Mouse (Mus musculus) Patski (cell line): ENCODE data around the gene Tm4sf19. TPM values are rescaled to one million over a fixed set of nuclear protein-coding genes. Genes with fewer than 3 reads are reported as not detected.
A peak's percentile ranks its signal among the peaks of the same experiment; 100 is the strongest.
"Not testable (repeated sequence)": the region's sequence is repeated elsewhere in the genome, so short reads cannot be mapped to it uniquely, and the experiment has no call there.

Experiments
- ATAC-seq: fragments of 100-300 bp; one replicate; pipeline ENCODE4 v1.8.0; 2021
- CTCF ChIA-PET: fragments of 350-600 bp; sonication (Branson Sonifier 250); formaldehyde crosslinking; loops from one replicate; lab custom pipeline; 2022; ENCODE audit warnings: inconsistent platforms; lab: Charles Lee
- POLR2A ChIA-PET: fragments of 350-600 bp; sonication (Branson Sonifier 250); formaldehyde crosslinking; loops from one replicate; lab custom pipeline; 2022; ENCODE audit warnings: antibody characterized with exemption, inconsistent platforms; lab: Charles Lee
- DNase-seq: peaks from one replicate; pipeline ENCODE4 v3.0.0-alpha.2; 2011; ENCODE audit warnings: low read depth, low spot score
- H3K27me3 ChIP-seq: fragments of 371-371 bp; one replicate; pipeline ENCODE4 v1.5.1; 2021
- CTCF ChIP-seq: fragments of 100-300 bp; IDR thresholded peaks from one replicate; pipeline ENCODE4 v1.5.1; 2021
- in situ Hi-C: fragments of 300-500 bp; cut with MboI; formaldehyde crosslinking; loops from 3 replicates; pipeline ENCODE4 v1.11.1; 2018; ENCODE audit warnings: low pct_unique_long_range_greater_than_20kb, mixed read lengths
- polyA plus RNA-seq: library from polyadenylated mRNA; unstranded; gene quantifications from one replicate; pipeline ENCODE4 v1.2.3, GENCODE M21; 2021

The Tm4sf19 gene
- polyA plus RNA-seq, 1 experiment from 2014 or later, result not detected

DNA sequence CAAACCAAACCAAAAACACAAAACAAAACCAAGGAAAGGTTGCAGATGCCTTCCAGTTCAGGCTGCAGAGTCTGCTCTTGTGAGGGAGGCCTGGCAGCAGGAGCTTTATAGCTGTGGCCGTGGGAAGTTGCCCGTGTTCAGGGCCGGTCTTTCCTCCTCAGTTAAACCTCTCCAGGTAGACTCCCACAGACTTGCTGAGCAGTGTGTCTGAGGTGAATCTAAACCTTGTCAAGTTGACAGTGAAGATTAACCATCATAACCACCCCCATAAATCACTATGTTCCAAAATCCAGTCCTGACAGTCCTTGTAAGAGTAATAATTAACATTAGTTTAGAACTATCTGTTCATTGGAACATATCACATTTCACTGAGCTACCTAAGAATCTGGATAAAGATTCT, 27.2 kb downstream of the Tm4sf19 start:
- DNase-seq, result no peak
- ChIA-PET POLR2A (interaction anchor here (2.2 kb wide), 1 partner anchor 8 kb away, joined by 6 read pairs; the partner anchor contains the start of gene Tctex1d2), CTCF (no interaction called here)
- in situ Hi-C loops, result no loop called here
- TF ChIP-seq CTCF, result no peak
- no peak for ATAC-seq
- no peaks in the 10 kb centered on the region for H3K27me3 ChIP-seq

DNA sequence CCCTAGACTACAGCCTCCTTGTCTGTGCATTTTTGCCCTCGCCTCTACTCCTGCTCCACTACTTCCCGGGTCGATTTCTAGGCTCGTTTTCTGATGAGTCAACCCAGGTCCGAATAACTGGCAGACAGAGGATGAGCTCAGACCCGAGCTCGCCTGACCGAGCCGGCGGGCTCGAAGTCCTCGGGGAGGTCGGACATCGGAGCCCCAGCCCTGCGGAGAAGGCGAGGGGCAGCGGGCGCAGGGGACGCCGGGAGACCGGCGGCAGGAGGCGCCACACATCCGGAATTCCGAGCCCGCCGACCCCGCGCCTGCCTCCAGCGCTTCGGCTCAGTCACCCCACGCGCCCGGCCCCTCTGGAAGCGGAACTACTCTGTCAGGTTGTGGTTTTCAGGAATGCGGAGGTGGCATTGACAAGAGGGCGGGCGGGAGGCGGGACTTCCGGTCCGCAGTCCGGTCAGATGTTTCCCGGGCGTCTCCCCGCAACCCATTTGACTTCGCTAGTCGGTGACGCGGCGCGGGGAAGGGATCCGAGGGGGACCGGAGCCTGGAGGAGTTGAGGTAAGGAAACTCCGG, 30.3 kb downstream of the Tm4sf19 start, which contains the start of gene Pcyt1a:
Gene Pcyt1a (plus strand): TSS at position 448 of the 573 bp plus-strand sequence.
- CTCF ChIA-PET, result interaction anchor here (1.3 kb wide), 1 partner anchor 10 kb away, joined by 4 read pairs; no protein-coding TSS in a partner anchor
- POLR2A ChIA-PET, result interaction anchor here (0.7 to 1.4 kb wide), 2 partner anchors 9 kb away, joined by 3 to 4 read pairs; no protein-coding TSS in a partner anchor
- in situ Hi-C loops, result no loop called here

DNA sequence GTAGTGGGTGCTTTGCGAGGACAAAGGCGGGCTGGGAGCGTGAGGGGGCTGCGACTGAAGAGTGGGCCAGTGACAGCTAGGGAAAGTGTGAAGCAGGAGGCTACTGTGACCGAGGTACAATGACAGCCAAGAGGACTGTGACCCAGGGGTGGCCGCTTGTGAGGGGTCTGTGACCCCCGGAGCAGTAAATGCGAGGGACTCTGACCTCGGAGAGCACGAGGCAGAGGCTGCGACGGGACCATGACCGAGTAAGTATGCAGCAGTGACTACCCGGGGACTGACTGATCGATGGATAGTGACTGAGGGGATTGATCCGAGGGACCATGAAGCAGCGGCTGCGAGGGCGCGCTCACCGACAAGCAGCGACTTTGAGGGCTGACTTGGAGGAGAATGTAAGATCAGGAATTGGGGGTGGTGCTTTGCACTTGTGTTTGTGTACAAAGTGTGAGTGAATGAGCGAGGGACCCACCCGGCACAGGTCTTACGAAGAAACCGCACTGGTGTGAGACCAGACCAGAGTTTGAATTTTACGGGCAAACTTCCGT, 30.8 kb downstream of the Tm4sf19 start:
- TF ChIP-seq CTCF, result no peak
- POLR2A ChIA-PET, result interaction anchor here (0.6 to 1.4 kb wide), 3 partner anchors 8 to 102 kb away, joined by 3 to 4 read pairs (median 3); no protein-coding TSS in a partner anchor
- ATAC-seq (no peak), DNase-seq (no peak)
- no peaks in the 10 kb centered on the region for H3K27me3 ChIP-seq
- in situ Hi-C loops, result no loop called here
- CTCF ChIA-PET, result no interaction called here

More for the DNA sequence above, 30.3 kb downstream of the Tm4sf19 start, which contains the start of gene Pcyt1a:
- TF ChIP-seq CTCF, result peak; percentile 36
- ATAC-seq, result peak; percentile 93
- DNase-seq, result peak; percentile 67
- no peaks in the 10 kb centered on the region for H3K27me3 ChIP-seq

DNA sequence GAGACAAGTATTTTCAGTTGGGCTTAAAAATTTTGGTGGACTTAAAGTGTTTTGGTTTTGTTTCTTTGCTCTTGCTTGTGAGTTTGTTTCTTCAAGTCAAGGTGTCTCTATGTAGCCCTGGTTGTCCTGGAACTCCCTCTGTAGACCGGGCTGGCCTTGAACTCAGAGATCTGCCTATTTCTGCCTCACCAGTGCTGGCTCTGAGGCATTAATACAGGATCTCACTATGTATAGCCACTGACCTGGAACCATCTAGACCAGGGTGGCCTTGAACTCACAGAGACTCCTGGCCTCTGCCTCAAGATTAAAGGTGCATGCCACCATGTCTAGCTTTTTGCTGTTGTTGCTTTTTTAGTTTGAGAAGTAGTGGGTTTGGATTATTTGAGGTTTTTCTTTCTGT, 31.6 kb downstream of the Tm4sf19 start:
- DNase-seq, result no peak
- POLR2A ChIA-PET, result interaction anchor here (0.6 kb wide), 1 partner anchor 102 kb away, joined by 3 read pairs; no protein-coding TSS in a partner anchor
- CTCF ChIA-PET, result interaction anchor here (0.8 kb wide), 1 partner anchor 22 kb away, joined by 3 read pairs; no protein-coding TSS in a partner anchor
- no peaks in the 10 kb centered on the region for H3K27me3 ChIP-seq
- no peak for ATAC-seq
- in situ Hi-C loops, result no loop called here
- no peak for TF ChIP-seq CTCF

DNA sequence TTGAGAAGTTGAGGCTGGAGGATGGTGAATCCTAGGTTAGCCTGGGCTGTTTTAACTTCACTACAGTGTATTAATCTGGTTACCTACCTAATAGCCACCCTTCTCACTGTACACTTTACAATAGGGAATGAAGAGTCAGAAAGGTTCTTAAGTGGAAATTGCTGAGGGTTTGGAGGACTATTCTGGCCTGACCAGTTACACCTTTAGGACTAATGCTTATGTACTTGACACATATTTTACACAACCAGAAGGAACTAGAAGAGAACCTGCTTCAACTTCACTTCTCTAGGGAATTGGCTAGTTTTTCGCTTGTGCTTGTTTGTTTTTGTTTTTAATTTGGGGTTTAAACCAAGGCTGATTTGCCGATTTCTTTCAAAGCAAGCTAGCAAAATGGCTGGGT, 32.8 kb downstream of the Tm4sf19 start:
- ATAC-seq (no peak), DNase-seq (no peak)
- TF ChIP-seq CTCF, result no peak
- H3K27me3 ChIP-seq, result no peaks in the 10 kb centered on the region
- in situ Hi-C loops, result no loop called here
- ChIA-PET POLR2A (no interaction called here), CTCF (no interaction called here)

DNA sequence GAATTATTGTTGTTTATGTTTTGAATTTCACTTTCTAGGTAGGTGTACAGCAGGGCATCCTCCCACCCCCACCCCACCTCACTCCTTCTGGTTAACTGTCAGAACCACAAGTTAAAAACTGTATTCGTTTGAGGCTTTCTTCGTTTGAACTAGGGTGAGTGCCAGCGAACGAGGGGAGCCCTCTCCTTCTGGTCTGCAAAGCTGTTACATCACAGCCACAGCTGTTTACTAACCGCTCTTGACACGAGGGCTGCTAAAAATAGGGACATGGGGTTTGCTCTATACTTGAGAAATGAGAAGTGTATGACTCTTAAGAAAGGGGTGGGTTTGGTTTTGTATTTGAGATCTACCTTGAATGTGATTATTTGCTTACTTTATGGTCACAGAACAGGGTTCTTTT, 33.8 kb downstream of the Tm4sf19 start:
- ChIA-PET POLR2A (no interaction called here), CTCF (no interaction called here)
- in situ Hi-C loops, result no loop called here

DNA sequence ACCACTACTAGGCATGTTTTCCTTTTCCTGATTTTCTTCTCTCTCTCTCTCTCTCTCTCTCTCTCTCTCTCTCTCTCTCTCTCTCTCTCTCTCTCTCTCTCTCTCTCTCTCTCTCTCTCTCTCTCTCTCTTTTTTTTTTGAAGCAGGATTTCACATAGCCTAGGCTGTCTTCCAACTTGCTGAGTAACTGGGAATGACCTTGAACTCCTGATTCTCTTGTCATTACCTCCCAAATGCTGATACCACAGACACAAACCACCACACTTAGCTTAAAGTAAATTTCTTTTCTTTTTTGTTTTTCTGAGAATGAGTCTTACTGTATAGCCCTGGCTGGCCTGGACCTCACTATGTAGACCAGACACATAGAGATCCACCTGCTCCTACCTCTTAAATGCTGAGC, 34.4 kb downstream of the Tm4sf19 start:
- ChIA-PET CTCF (no interaction called here), POLR2A (no interaction called here)
- no peak for DNase-seq
- no peak for ATAC-seq
- in situ Hi-C loops, result no loop called here
- H3K27me3 ChIP-seq, result no peaks in the 10 kb centered on the region
- no peak for TF ChIP-seq CTCF

More for the DNA sequence above, 33.8 kb downstream of the Tm4sf19 start:
- DNase-seq (no peak), ATAC-seq (no peak)
- no peak for TF ChIP-seq CTCF
- H3K27me3 ChIP-seq, result no peaks in the 10 kb centered on the region

DNA sequence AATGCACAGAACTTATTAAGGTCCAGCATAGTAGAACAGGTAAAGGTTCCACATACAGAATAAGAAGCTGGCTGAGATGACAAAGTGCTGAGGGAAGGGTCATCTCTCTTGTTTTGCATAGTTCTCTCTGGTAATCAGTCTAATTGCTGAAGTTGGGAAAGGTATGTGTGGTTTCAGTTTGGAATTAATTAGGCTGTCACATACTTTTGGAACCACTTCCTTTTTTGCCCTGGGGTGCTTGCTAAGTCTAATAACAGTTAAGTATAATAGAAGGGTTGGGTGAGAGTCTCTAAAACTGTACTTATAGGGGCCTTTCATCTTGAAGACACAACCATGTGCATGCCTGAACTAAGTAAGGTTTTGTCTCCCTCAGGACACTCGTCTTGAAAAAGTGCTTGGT, 36.4 kb downstream of the Tm4sf19 start:
- in situ Hi-C loops, result no loop called here
- DNase-seq (no peak), ATAC-seq (no peak)
- CTCF ChIA-PET, result no interaction called here
- POLR2A ChIA-PET, result no interaction called here
- TF ChIP-seq CTCF, result no peak
- H3K27me3 ChIP-seq, result no peaks in the 10 kb centered on the region

DNA sequence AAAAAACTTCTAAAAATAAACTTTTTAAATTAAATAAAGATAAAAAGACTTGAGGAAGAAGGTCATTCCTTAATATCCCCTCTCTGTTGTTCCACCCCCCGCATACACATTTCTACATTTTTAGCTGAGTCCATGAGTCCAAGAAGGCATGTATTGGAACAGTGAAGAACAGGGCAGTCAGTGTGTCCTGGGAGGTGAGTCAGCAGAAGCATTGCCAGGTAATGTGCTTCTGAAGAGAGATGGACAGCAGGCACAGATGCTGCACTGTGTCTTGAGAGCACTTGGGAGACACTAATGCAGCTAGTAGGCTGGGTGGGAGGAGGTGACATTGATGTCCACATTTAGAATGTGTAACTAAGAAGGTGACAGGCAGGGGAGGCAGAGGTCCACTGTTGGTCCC, 37.0 kb downstream of the Tm4sf19 start:
- ChIA-PET CTCF (no interaction called here), POLR2A (no interaction called here)
- ATAC-seq (no peak), DNase-seq (no peak)
- H3K27me3 ChIP-seq, result no peaks in the 10 kb centered on the region
- TF ChIP-seq CTCF, result no peak
- in situ Hi-C loops, result no loop called here

DNA sequence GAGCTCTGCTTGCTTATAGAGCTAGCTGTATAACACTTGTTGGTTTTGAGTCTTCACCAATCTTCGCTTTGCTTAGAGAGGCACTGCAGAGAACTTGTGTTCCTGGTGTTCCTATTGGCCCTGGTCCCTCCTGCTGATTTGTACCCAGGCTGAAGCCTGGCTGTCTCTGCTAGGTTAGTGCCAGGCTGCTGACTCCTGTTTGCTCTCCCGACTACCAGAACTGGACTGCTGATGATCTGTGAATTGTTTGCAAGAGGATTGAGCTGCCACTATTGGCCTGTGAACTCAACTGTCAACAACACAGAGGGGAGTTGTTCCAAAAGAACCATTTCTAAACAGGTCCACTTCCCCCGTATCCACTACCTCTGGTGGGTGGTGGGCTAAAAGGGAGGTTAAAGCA, 41.1 kb downstream of the Tm4sf19 start:
- ChIA-PET CTCF (no interaction called here), POLR2A (interaction anchor here (0.6 kb wide), 1 partner anchor 138 kb away, joined by 3 read pairs; no protein-coding TSS in a partner anchor)
- in situ Hi-C loops, result no loop called here
- H3K27me3 ChIP-seq, result no peaks in the 10 kb centered on the region
- ATAC-seq (no peak), DNase-seq (no peak)
- TF ChIP-seq CTCF, result no peak

DNA sequence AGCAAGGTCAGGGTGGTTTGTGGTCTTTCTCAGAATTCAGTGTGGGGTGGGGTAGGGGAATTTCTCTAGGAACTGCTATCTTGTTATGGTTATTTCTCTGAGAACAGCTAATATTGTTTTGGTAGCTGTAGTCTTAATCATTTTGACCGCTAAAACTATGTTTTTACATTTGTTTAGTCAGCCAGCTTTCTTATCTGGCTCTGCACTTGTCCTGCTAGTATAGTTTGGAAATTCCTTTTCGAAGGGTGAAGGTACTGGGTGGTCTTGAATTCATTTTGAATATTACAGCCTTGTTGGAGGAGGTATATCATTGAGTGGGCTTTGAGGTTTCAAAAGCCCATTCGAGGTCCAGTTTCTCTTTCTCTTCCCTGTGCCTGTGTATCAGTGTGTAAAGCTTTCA, 44.3 kb downstream of the Tm4sf19 start:
- POLR2A ChIA-PET, DNase-seq, in situ Hi-C loops, CTCF ChIA-PET, H3K27me3 ChIP-seq, ATAC-seq: not testable (repeated sequence)
